Mouse (Mus musculus): ENCODE results near the gene Vwa8.

GRCm38 (mm10) chr14:79216366-79216765 lies 367.5 kb downstream of the Vwa8 start:
- TF ChIP-seq POLR2A (IDR thresholded peaks at IDR 0.05; ENCODE audit: low read depth, low read length) (no peak), CTCF (IDR thresholded peaks at IDR 0.05; ENCODE audit: extremely low read depth, insufficient read length, insufficient replicate concordance, low read depth, low read length) (no peak)

Data from small intestine, adult 2 months (tissue).